ENCODE assay signal across 25 mouse cellular contexts in genomic region chr12:116183212-116183935, GRCm38 (mm10).
"Had no signal": no experiment of that assay in that cellular context is flagged by ENCODE, and none has a peak within 500 bp of the region (broad histone marks: within the 10 kb centered on the region; RNA-seq: fewer than 3 reads in every experiment).

No protein-coding gene starts in this region.

- H3K4me3 ChIP-seq: gastrocnemius, adult 2 months; heart, embryonic 13.5 days; heart, embryonic 15.5 days; hindbrain, embryonic 10.5 days; hindbrain, embryonic 12.5 days; layer of hippocampus, adult 2 months; left cerebral cortex, adult 2 months; limb, embryonic 10.5 days; limb, embryonic 12.5 days; liver, embryonic 13.5 days; liver, embryonic 15.5 days had no signal

- H3K27me3 ChIP-seq: heart, embryonic 13.5 days; heart, embryonic 15.5 days; hindbrain, embryonic 12.5 days; limb, embryonic 12.5 days; liver, embryonic 13.5 days; liver, embryonic 15.5 days had no signal

- H3K9me3 ChIP-seq: heart, embryonic 13.5 days; heart, embryonic 15.5 days; hindbrain, embryonic 10.5 days; hindbrain, embryonic 12.5 days; limb, embryonic 10.5 days; limb, embryonic 12.5 days; liver, embryonic 13.5 days; liver, embryonic 15.5 days had no signal

- ATAC-seq: hindbrain, embryonic 16.5 days; inflammation-experienced regulatory T-cells, adult 6 months had no signal

- H3K36me3 ChIP-seq: heart, embryonic 13.5 days; heart, embryonic 15.5 days; hindbrain, embryonic 10.5 days; hindbrain, embryonic 12.5 days; limb, embryonic 10.5 days; limb, embryonic 12.5 days; liver, embryonic 13.5 days; liver, embryonic 15.5 days had no signal

- H3K9ac ChIP-seq: heart, embryonic 13.5 days; heart, embryonic 15.5 days; hindbrain, embryonic 12.5 days; hindbrain, embryonic 14.5 days; limb, embryonic 12.5 days; liver, embryonic 13.5 days; liver, embryonic 15.5 days had no signal

- H3K27ac ChIP-seq: gastrocnemius, adult 2 months; heart, embryonic 13.5 days; heart, embryonic 15.5 days; hindbrain, embryonic 10.5 days; hindbrain, embryonic 12.5 days; hindbrain, embryonic 14.5 days; layer of hippocampus, adult 2 months; left cerebral cortex, adult 2 months; limb, embryonic 10.5 days; limb, embryonic 12.5 days; liver, embryonic 13.5 days; liver, embryonic 15.5 days had no signal

- H3K4me2 ChIP-seq: heart, embryonic 11.5 days; heart, embryonic 13.5 days; heart, embryonic 15.5 days; hindbrain, embryonic 12.5 days; hindbrain, embryonic 14.5 days; limb, embryonic 12.5 days; liver, embryonic 11.5 days; liver, embryonic 13.5 days; liver, embryonic 15.5 days had no signal

- H3K4me1 ChIP-seq: heart, embryonic 13.5 days; heart, embryonic 15.5 days; hindbrain, embryonic 10.5 days; hindbrain, embryonic 12.5 days; limb, embryonic 10.5 days; limb, embryonic 12.5 days; liver, embryonic 13.5 days; liver, embryonic 15.5 days had no signal

- DNase-seq: gastrocnemius, adult 2 months; gastrocnemius, postnatal 10 days; gastrocnemius, postnatal 25 days; heart, postnatal 4 days; kidney, adult 18-20 months; kidney, adult 8-10 months; kidney, postnatal 10 days; kidney, postnatal 25 days; kidney, postnatal 4 days; liver; liver, embryonic 13.5 days had no signal
